Comparison of ENCODE assay signal across 34 mouse cellular contexts in the genomic region with DNA sequence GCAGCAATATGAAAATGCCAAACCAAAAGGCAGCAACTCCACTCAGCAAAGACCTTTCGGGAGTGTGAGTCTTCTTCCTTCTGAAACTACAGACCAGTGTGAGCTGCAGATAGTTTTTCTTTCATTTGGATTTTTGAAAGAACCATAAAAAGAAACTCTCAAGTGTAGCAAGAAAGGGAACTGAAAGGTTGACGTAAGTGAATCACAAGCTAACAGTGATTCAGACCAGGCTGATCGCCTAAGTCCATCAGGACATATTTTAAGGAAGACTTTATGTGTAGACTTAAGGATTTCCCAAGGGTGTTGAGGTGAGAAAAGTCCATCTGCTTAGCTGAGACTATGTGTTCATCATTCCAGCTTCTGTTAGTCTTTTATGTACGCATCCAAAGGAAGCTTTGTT.
"Had no signal": no experiment of that assay in that cellular context is flagged by ENCODE, and none has a peak within 500 bp of the region (broad histone marks: within the 10 kb centered on the region; RNA-seq: fewer than 3 reads in every experiment).

No protein-coding gene starts in this region.

- ATAC-seq: hindbrain, embryonic 16.5 days; hindbrain, postnatal 0 days; inflammation-experienced regulatory T-cells, adult 6 months; intestine, embryonic 15.5 days; intestine, embryonic 16.5 days; intestine, postnatal 0 days had no signal

- H3K4me1 ChIP-seq: heart, embryonic 15.5 days; hindbrain, embryonic 10.5 days; hindbrain, embryonic 12.5 days; hindbrain, embryonic 13.5 days; hindbrain, embryonic 15.5 days; intestine, embryonic 15.5 days; kidney, embryonic 15.5 days had no signal

- H3K27ac ChIP-seq: heart, embryonic 13.5 days; heart, embryonic 15.5 days; hindbrain, embryonic 10.5 days; hindbrain, embryonic 12.5 days; hindbrain, embryonic 13.5 days; hindbrain, embryonic 14.5 days; hindbrain, embryonic 15.5 days; hindbrain, postnatal 0 days; intestine, embryonic 15.5 days; kidney, embryonic 15.5 days; kidney, postnatal 0 days; layer of hippocampus, adult 2 months; left cerebral cortex, adult 2 months had no signal

- H3K4me3 ChIP-seq: heart, embryonic 12.5 days; heart, embryonic 13.5 days; heart, embryonic 15.5 days; hindbrain, embryonic 10.5 days; hindbrain, embryonic 12.5 days; hindbrain, embryonic 13.5 days; hindbrain, embryonic 15.5 days; intestine, embryonic 15.5 days; kidney, embryonic 15.5 days; layer of hippocampus, adult 2 months; left cerebral cortex, adult 2 months had no signal

- H3K4me2 ChIP-seq: heart, embryonic 12.5 days; heart, embryonic 13.5 days; heart, embryonic 15.5 days; hindbrain, embryonic 12.5 days; hindbrain, embryonic 13.5 days; hindbrain, embryonic 14.5 days; hindbrain, embryonic 15.5 days; intestine, embryonic 15.5 days; kidney, embryonic 15.5 days had no signal

- H3K27me3 ChIP-seq: heart, embryonic 12.5 days; heart, embryonic 13.5 days; heart, embryonic 15.5 days; hindbrain, embryonic 12.5 days; hindbrain, embryonic 13.5 days; hindbrain, embryonic 15.5 days; intestine, embryonic 15.5 days; kidney, embryonic 15.5 days had no signal

- DNase-seq: heart, postnatal 10 days; heart, postnatal 14 days; heart, postnatal 36 days; heart, postnatal 4 days; kidney, adult 11 months; kidney, adult 18-20 months; kidney, adult 2 months; kidney, adult 8-10 months; kidney, adult 9 months; kidney, postnatal 10 days; kidney, postnatal 14 days; kidney, postnatal 25 days; kidney, postnatal 36 days; kidney, postnatal 4 days; layer of hippocampus, adult 9-11 months; layer of hippocampus, postnatal 36 days had no signal

- H3K9me3 ChIP-seq: heart, embryonic 12.5 days; heart, embryonic 13.5 days; heart, embryonic 15.5 days; hindbrain, embryonic 10.5 days; hindbrain, embryonic 12.5 days; hindbrain, embryonic 13.5 days; hindbrain, embryonic 15.5 days; intestine, embryonic 15.5 days; kidney, embryonic 15.5 days had no signal

- H3K9ac ChIP-seq: heart, embryonic 12.5 days; heart, embryonic 13.5 days; heart, embryonic 15.5 days; hindbrain, embryonic 12.5 days; hindbrain, embryonic 13.5 days; hindbrain, embryonic 14.5 days; hindbrain, embryonic 15.5 days; intestine, embryonic 15.5 days; kidney, embryonic 15.5 days had no signal

- H3K36me3 ChIP-seq: heart, embryonic 12.5 days; heart, embryonic 13.5 days; heart, embryonic 15.5 days; hindbrain, embryonic 10.5 days; hindbrain, embryonic 12.5 days; hindbrain, embryonic 13.5 days; hindbrain, embryonic 15.5 days; intestine, embryonic 15.5 days; kidney, embryonic 15.5 days had no signal
